Mouse (Mus musculus) frontal cortex, postnatal 25 days (tissue): ENCODE data around the gene Tbcc.
A peak's percentile ranks its signal among the peaks of the same experiment; 100 is the strongest.
"Not testable (repeated sequence)": the region's sequence is repeated elsewhere in the genome, so short reads cannot be mapped to it uniquely, and the experiment has no call there.

Experiments
- DNase-seq, 2 experiments: peaks; one replicate each; pipeline ENCODE4 v3.0.0; 2022; ENCODE audit warnings: low spot score in 2 of 2

The Tbcc gene

GRCm38 (mm10) chr17:46890116-46890815 lies at the start of gene Tbcc:
Gene Tbcc, plus strand, starts transcription at chr17:46890684.
- peak; percentile 88 to 94 for DNase-seq

- DNase-seq, result no peak
Measured at GRCm38 (mm10) chr17:46843022-46843421, 47.5 kb upstream of the Tbcc start.

GRCm38 (mm10) chr17:46843716-46844115 lies 46.8 kb upstream of the Tbcc start:
- DNase-seq, result no peak

- DNase-seq, result no peak
Measured at GRCm38 (mm10) chr17:46844811-46845210, 45.7 kb upstream of the Tbcc start.

- DNase-seq, result no peak
Measured at GRCm38 (mm10) chr17:46845262-46845661, 45.2 kb upstream of the Tbcc start.

- DNase-seq, result not testable (repeated sequence)
Measured at GRCm38 (mm10) chr17:46846573-46846972, 43.9 kb upstream of the Tbcc start.

DNA sequence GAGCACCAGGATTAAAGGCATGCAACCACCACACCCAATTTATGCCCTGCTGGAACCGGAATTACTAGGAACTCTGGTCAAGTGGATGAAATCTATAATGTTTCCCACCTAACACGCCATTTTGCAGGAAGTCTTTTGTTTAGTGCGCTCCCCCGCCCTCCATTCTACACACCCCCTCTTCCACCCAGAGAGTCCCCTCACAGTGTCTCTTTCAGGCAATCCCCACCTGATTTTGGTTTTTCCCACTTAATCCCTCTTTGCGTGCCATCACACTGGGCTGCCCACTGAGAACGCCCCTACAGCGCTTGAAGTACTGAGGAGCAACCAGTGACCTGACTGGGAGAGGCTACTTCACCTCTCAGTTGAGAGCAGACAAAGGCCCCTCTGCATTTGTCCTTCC lies 43.3 kb upstream of the Tbcc start:
- DNase-seq, result no peak

DNA sequence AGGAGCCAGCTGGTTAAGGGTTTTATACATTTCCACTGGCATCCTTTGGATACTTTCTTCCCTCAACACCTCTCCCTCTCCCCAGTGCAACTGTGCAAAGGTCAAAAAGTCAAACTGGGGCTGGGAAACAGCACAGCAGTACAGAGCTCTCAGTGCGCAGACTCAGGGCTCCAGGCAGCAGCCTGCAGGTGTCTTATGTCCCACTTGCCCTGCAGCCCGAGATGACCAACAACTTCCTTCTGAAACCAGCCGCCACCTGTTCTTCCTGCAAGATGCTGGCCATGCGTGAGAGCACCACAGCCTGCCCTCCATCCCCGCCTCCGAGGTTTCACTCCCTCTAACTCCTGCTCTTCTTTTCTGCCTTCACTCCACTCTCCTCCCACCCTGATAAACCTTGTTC lies 37.8 kb upstream of the Tbcc start:
- DNase-seq, result no peak

- DNase-seq, result no peak
Measured at GRCm38 (mm10) chr17:46853281-46853680, 37.2 kb upstream of the Tbcc start.

DNA sequence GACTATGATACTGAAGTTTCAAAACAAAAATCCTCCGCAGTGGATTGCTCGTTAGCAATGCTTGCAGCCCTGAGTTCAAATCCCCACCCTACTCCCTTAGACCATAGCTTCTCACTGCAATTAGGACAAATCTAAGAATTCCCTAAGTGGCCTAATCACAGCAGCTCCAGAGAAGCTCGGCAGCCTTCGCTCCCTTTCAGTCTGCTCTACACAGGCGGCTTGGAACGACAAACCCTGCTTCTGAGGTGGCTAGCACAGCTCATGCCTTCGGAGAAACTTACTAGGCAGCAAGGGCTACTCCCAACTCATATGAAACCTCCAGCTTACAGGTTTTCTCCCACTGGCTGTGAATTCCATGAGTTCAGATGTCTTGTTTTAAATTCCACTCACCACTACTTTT lies 36.4 kb upstream of the Tbcc start:
- no peak for DNase-seq

DNA sequence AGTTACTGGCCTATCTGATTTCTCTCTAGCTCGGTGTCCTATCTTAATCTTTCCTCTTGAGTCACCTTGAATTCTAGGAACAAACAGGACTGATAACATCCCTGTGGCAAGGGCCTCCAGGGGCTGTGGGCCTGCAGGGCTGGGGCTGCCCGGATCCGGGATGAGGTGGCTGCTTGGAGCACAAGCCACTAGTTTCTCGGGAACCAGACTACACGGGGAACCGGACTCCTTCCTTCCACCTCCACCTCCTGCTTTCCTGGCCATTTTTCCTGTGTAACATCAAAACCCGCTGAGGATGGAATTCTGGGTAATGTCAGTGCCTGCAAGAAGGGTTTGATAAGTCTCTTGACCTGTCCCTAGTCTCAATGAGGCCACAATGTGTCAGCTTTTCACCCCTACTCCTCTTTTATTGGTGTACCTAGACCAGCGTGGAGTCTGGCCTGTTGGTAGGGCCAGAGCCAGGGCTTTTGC lies 35.8 kb upstream of the Tbcc start:
- no peak for DNase-seq

DNA sequence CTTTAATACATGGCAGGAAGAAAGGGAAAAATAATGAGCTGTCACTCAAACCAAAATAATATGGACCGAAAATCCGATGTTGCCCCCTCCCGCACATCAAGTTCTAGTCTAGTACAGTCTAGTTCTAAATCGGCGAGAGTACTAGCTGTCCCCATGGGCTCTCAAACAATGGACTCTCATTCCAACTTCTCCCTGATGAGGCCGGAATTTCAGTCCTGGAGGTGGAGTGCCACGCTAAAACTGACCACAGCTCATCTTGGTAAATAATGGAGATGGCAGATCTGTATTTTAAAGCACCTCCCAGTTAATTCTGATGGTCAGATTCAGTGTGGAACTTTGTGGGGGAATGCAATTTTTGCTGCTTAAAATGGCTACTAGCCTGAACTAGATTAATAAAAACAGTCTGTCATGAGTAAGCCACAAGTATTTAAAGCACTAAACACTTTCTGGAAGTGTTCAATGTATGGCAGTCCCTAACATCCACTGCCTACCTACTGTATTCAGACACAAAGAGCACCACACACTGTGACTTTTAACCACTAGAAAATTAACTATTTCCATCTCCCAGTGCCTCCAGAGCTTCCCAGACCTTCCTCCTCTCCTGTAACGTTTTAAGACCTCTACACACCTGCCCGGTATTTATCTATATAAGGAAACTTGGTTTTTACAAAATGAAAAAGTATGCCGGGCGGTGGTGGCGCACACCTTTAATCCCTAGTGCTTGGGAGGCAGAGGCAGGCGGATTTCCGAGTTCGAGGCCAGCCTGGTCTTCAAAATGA lies 35.0 kb upstream of the Tbcc start:
- DNase-seq, result no peak

GRCm38 (mm10) chr17:46856107-46856388 lies 34.4 kb upstream of the Tbcc start:
- DNase-seq, result no peak

- DNase-seq, result peak; percentile 63 to 68
Measured at GRCm38 (mm10) chr17:46856471-46857360, 33.8 kb upstream of the Tbcc start.

- DNase-seq, result peak; percentile 53 to 68
Measured at GRCm38 (mm10) chr17:46857361-46857902, 33.1 kb upstream of the Tbcc start.

- peak; percentile 46 to 52 for DNase-seq
Measured at GRCm38 (mm10) chr17:46857903-46858748, 32.4 kb upstream of the Tbcc start, which contains the start of gene Bicral. Gene Bicral, minus strand, starts transcription at chr17:46858482.

GRCm38 (mm10) chr17:46858749-46859444 lies 31.6 kb upstream of the Tbcc start:
- DNase-seq, result no peak

- DNase-seq, result no peak
Measured at GRCm38 (mm10) chr17:46860120-46860519, 30.4 kb upstream of the Tbcc start.

GRCm38 (mm10) chr17:46864566-46865195 lies 25.8 kb upstream of the Tbcc start:
- no peak for DNase-seq

GRCm38 (mm10) chr17:46866836-46867235 lies 23.6 kb upstream of the Tbcc start:
- no peak for DNase-seq
